Mouse (Mus musculus) heart, postnatal 14 days (tissue): ENCODE data around the gene Ubash3a. TPM values are rescaled to one million over a fixed set of nuclear protein-coding genes. Genes with fewer than 3 reads are reported as not detected.

Experiments used
- DNase-seq, 2 experiments: peaks; one replicate each; pipeline ENCODE4 v3.0.0; 2021 to 2022
- intact Hi-C: fragments of 180-260 bp; cut with DNase I; formaldehyde crosslinking; loops from one replicate; pipeline ENCODE4 v1.15.1; 2025
- long read RNA-seq, 2 experiments: library from polyadenylated mRNA; stranded (forward); transcript quantifications; one replicate each; pipeline ENCODE4 v2.0.0; 2021
- total RNA-seq, 2 experiments: library from RNA; stranded (reverse); gene quantifications; 2 replicates each; pipeline ENCODE4 v1.2.3; 2021

Gene Ubash3a
- under 1 TPM; 0.22 to 0.85 TPM for total RNA-seq
- long read RNA-seq, experiment 1, full-length matches to known transcripts, result 4 of 5 reads
- long read RNA-seq, experiment 1, partial matches to known transcripts, result 0 of 5 reads
- long read RNA-seq, experiment 1, other reads (novel, unspliced or antisense), result 1 of 5 reads
- long read RNA-seq, experiment 2, result 0 reads

- intact Hi-C loops, result no loop called here
- no peak for DNase-seq
Observed at GRCm38 (mm10) chr17:31207771-31208334, at the start of gene Ubash3a. Gene Ubash3a (plus strand): TSS chr17:31207873.

- DNase-seq, result no peak
- intact Hi-C loops, result no loop called here
Observed at GRCm38 (mm10) chr17:31157921-31158320, 49.8 kb upstream of the Ubash3a start.

GRCm38 (mm10) chr17:31160291-31160690 lies 47.4 kb upstream of the Ubash3a start:
- no peak for DNase-seq
- intact Hi-C loops, result no loop called here

- intact Hi-C loops, result no loop called here
- no peak for DNase-seq
Observed at GRCm38 (mm10) chr17:31162607-31163006, 45.1 kb upstream of the Ubash3a start.

- intact Hi-C loops, result no loop called here
- no peak for DNase-seq
Observed at GRCm38 (mm10) chr17:31163821-31164220, 43.9 kb upstream of the Ubash3a start.

GRCm38 (mm10) chr17:31165127-31165526 lies 42.5 kb upstream of the Ubash3a start, which contains the start of gene Tff1:
Gene Tff1 (minus strand): TSS chr17:31165277.
- DNase-seq, result no peak
- intact Hi-C loops, result no loop called here

GRCm38 (mm10) chr17:31169796-31170195 lies 37.9 kb upstream of the Ubash3a start:
- intact Hi-C loops, result no loop called here
- no peak for DNase-seq

- intact Hi-C loops, result no loop called here
- no peak for DNase-seq
Observed at GRCm38 (mm10) chr17:31176321-31176720, 31.4 kb upstream of the Ubash3a start.

- no peak for DNase-seq
- intact Hi-C loops, result no loop called here
Observed at GRCm38 (mm10) chr17:31181490-31181889, 26.2 kb upstream of the Ubash3a start.

GRCm38 (mm10) chr17:31183180-31183974 lies 24.3 kb upstream of the Ubash3a start:
- intact Hi-C loops, result no loop called here

GRCm38 (mm10) chr17:31184269-31184990 lies 23.2 kb upstream of the Ubash3a start:
- no peak for DNase-seq
- intact Hi-C loops, result no loop called here

More at GRCm38 (mm10) chr17:31183180-31183974, 24.3 kb upstream of the Ubash3a start:
- no peak for DNase-seq

GRCm38 (mm10) chr17:31187370-31187769 lies 20.3 kb upstream of the Ubash3a start:
- intact Hi-C loops, result loop anchor here (1.0 to 5.0 kb wide), 3 partner anchors 49 to 176 kb away; no protein-coding TSS in a partner anchor
- DNase-seq, result peak; percentile 63 to 79

GRCm38 (mm10) chr17:31191825-31192224 lies 15.8 kb upstream of the Ubash3a start:
- DNase-seq, result no peak

GRCm38 (mm10) chr17:31192663-31193062 lies 15.0 kb upstream of the Ubash3a start:
- no peak for DNase-seq
- intact Hi-C loops, result no loop called here

More at GRCm38 (mm10) chr17:31191825-31192224, 15.8 kb upstream of the Ubash3a start:
- intact Hi-C loops, result no loop called here

- intact Hi-C loops, result no loop called here
- DNase-seq, result no peak
Observed at GRCm38 (mm10) chr17:31193360-31193759, 14.3 kb upstream of the Ubash3a start.

GRCm38 (mm10) chr17:31195207-31195606 lies 12.5 kb upstream of the Ubash3a start:
- DNase-seq, result no peak
- intact Hi-C loops, result no loop called here

GRCm38 (mm10) chr17:31196283-31196682 lies 11.4 kb upstream of the Ubash3a start:
- intact Hi-C loops, result no loop called here
- no peak for DNase-seq

GRCm38 (mm10) chr17:31198877-31199276 lies 8.8 kb upstream of the Ubash3a start, which contains the start of gene Tmprss3:
Gene Tmprss3 (minus strand): TSS chr17:31198977.
- intact Hi-C loops, result no loop called here
- DNase-seq, result no peak

GRCm38 (mm10) chr17:31208654-31209053 lies 981 bp downstream of the Ubash3a start:
- DNase-seq, result no peak
- intact Hi-C loops, result no loop called here

GRCm38 (mm10) chr17:31209376-31209930 lies 1.8 kb downstream of the Ubash3a start:
- no peak for DNase-seq
- intact Hi-C loops, result no loop called here
